Mouse (Mus musculus) liver, embryonic 14.5 days (tissue): ENCODE data around the gene Immt.
"Not testable (repeated sequence)": the region's sequence is repeated elsewhere in the genome, so short reads cannot be mapped to it uniquely, and the experiment has no call there.

Experiments
- CTCF ChIP-seq: IDR thresholded peaks from 2 replicates; pipeline ENCODE4 v1.5.1; 2016; ENCODE audit warnings: antibody characterized with exemption, low read depth, control low read depth
- EP300 ChIP-seq: IDR thresholded peaks from 2 replicates; pipeline ENCODE4 v1.6.1; 2016; ENCODE audit warnings: antibody characterized with exemption, low read depth

DNA sequence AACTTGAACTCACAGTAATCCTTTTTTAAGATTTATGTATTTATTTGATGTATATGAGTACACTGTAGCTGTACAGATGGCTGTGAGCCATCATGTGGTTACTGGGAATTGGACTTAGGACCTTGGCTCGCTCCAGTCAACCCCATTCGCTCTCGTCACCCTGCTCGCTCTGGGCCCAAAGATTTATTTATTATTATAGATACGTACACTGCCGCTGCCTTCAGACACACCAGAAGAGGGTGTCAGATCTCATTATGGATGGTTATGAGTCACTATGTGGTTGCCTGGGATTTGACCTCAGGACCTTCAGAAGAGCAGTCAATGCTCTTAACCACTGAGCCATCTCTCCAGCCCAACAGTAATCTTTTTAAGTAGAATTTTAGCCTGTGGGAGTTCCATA, 15.8 kb downstream of the Immt start:
- not testable (repeated sequence) for TF ChIP-seq EP300, CTCF
